Comparison of ENCODE assay signal across 8 mouse cellular contexts in the genomic region with DNA sequence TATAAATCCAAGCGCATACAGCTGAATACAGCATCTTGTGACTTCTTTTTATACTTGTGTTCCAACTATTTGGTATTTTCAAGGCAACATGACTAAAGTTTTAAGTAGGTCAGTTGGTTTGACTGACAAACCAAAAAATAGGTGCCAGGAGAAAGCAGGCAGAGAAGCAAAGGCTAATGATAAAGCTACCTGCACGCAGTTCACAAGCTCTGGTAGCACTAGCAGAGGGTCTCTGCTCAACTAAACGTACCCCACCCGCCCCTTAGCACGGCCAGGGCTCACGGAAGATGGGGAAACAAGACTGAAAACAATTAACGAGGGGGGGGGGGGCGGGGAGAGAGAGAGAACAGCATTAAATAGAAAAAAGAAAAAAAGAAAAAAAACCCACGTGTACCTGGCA. TPM values are rescaled to one million over a fixed set of nuclear protein-coding genes. Genes with fewer than 3 reads are reported as not detected.
A peak's percentile ranks its signal among the peaks of the same experiment; 100 is the strongest.
DNase-seq lines count a peak whose midpoint lies in the region; ATAC-seq and TF ChIP-seq lines count a peak whose summit lies in the region.
"Had no signal": no experiment of that assay in that cellular context is flagged by ENCODE, and none has a peak within 500 bp of the region (broad histone marks: within the 10 kb centered on the region; RNA-seq: fewer than 3 reads in every experiment).

No protein-coding gene starts in this region.

- 0 out of 2 replicates have a peak, but pooled peaks cover 2% of the 10 kb centered on the region for H3K27me3 ChIP-seq in forebrain, embryonic 11.5 days (ENCODE audit: control insufficient read depth, insufficient read depth, low read length)
- H3K27me3 ChIP-seq in intestine, postnatal 0 days (replicated peaks; ENCODE audit: control insufficient read depth, insufficient read depth, low read length) = no peaks in the 10 kb centered on the region
- no peaks in the 10 kb centered on the region; the same call in 1 of the 2 replicates for H3K27me3 ChIP-seq in neural tube, embryonic 14.5 days (ENCODE audit: control insufficient read depth, insufficient read depth, low read length)

- H3K36me3 ChIP-seq in forebrain, embryonic 11.5 days (ENCODE audit: control insufficient read depth, insufficient read depth, low read length) = no peaks in the 10 kb centered on the region
- no peaks in the 10 kb centered on the region for H3K36me3 ChIP-seq in intestine, postnatal 0 days (ENCODE audit: control insufficient read depth, insufficient read depth)
- no peaks in the 10 kb centered on the region for H3K36me3 ChIP-seq in neural tube, embryonic 14.5 days (ENCODE audit: control insufficient read depth, insufficient read depth, low read length)

- no peak for TF ChIP-seq CTCF in layer of hippocampus, adult 2 months (conservative IDR thresholded peaks at IDR 0.05)
- TF ChIP-seq CTCF in intestine, postnatal 0 days (IDR thresholded peaks at IDR 0.05; ENCODE audit: low read depth) = no peak

- peak overlapping the region; percentile 85 for H3K4me3 ChIP-seq in layer of hippocampus, adult 2 months
- peak overlapping the region; percentile 60 for H3K4me3 ChIP-seq in forebrain, embryonic 11.5 days (ENCODE audit: low read depth, low read length)
- H3K4me3 ChIP-seq in intestine, postnatal 0 days (ENCODE audit: low read depth, low read length) = peak overlapping the region; percentile 88; the same call in 1 of the 2 replicates
- H3K4me3 ChIP-seq in neural tube, embryonic 14.5 days (ENCODE audit: low read depth, low read length) = peak overlapping the region; percentile 67

- intact Hi-C loops in gastrocnemius, postnatal 14 days (cut with DNase I; ENCODE audit: low total_unique reads) = no loop called here

- H3K9me3 ChIP-seq in forebrain, embryonic 11.5 days (ENCODE audit: control insufficient read depth, low read length) = no peaks in the 10 kb centered on the region
- no peaks in the 10 kb centered on the region for H3K9me3 ChIP-seq in intestine, postnatal 0 days (ENCODE audit: control insufficient read depth)
- H3K9me3 ChIP-seq in neural tube, embryonic 14.5 days (ENCODE audit: control insufficient read depth, low read length) = no peaks in the 10 kb centered on the region

- 15% methylated on average over 8 of the region's 9 CpGs for WGBS in forebrain, embryonic 11.5 days
- 38% methylated on average over 7 of the region's 9 CpGs for WGBS in intestine, postnatal 0 days
- 15% methylated on average over 7 of the region's 9 CpGs for WGBS in neural tube, embryonic 14.5 days

- DNase-seq in layer of hippocampus, adult 2 months (ENCODE audit: low spot score in 2 of 2) = no peak
- no peak for DNase-seq in layer of hippocampus, adult 9-10 months (ENCODE audit: low spot score)
- no peak for DNase-seq in forebrain, embryonic 11.5 days (ENCODE audit: low spot score)
- no peak for DNase-seq in gastrocnemius, postnatal 14 days
- DNase-seq in left cerebral cortex, adult 18-20 months (ENCODE audit: low spot score in 2 of 2) = no peak
- DNase-seq: retina, postnatal 1 day had no signal

- ATAC-seq in forebrain, embryonic 11.5 days (replicated peaks; ENCODE audit: low FRiP score) = no peak
- ATAC-seq in intestine, postnatal 0 days = no peak
- no peak for ATAC-seq in neural tube, embryonic 14.5 days (ENCODE audit: low read depth)

- no peak overlapping the region; the same call in 1 of the 2 replicates for H3K9ac ChIP-seq in forebrain, embryonic 11.5 days (ENCODE audit: low read length)
- peak overlapping the region; percentile 84 for H3K9ac ChIP-seq in intestine, postnatal 0 days (ENCODE audit: low read depth, low read length)
- peak overlapping the region; percentile 79 for H3K9ac ChIP-seq in neural tube, embryonic 14.5 days (replicated peaks; ENCODE audit: low read depth, low read length)

- H3K4me2 ChIP-seq in forebrain, embryonic 11.5 days (ENCODE audit: low read depth, low read length, severe bottlenecking) = peak overlapping the region; percentile 87
- peak overlapping the region; percentile 96 for H3K4me2 ChIP-seq in intestine, postnatal 0 days (replicated peaks; ENCODE audit: low read depth)
- H3K4me2 ChIP-seq in neural tube, embryonic 14.5 days (ENCODE audit: low read depth, low read length) = peak overlapping the region; percentile 66

- peak overlapping the region; percentile 91; the same call in 1 of the 2 replicates for H3K27ac ChIP-seq in layer of hippocampus, adult 2 months
- H3K27ac ChIP-seq in forebrain, embryonic 11.5 days (ENCODE audit: low read depth, low read length) = no peak overlapping the region
- H3K27ac ChIP-seq in intestine, postnatal 0 days (ENCODE audit: low read depth, low read length) = no peak overlapping the region
- H3K27ac ChIP-seq in neural tube, embryonic 14.5 days (ENCODE audit: low read depth, low read length) = no peak overlapping the region

- H3K4me1 ChIP-seq in forebrain, embryonic 11.5 days (replicated peaks; ENCODE audit: control insufficient read depth, insufficient read depth, low read length) = peaks cover 3% of the 10 kb centered on the region; the same call in 1 of the 2 replicates
- H3K4me1 ChIP-seq in intestine, postnatal 0 days (replicated peaks; ENCODE audit: control insufficient read depth, insufficient read depth, low read length) = no peaks in the 10 kb centered on the region
- H3K4me1 ChIP-seq in neural tube, embryonic 14.5 days (ENCODE audit: control insufficient read depth, insufficient read depth, low read length) = peaks cover 2% of the 10 kb centered on the region; the same call in 1 of the 2 replicates

RNA-seq across cellular contexts. Expression of a gene that starts 0.9 kb away (rescaled TPM):
- total RNA-seq in layer of hippocampus, adult 2 months (2021) = 10 to 100 TPM; 30.4 to 32.7 TPM
- polyA plus RNA-seq in forebrain, embryonic 11.5 days (2014; fragmentation: Nextera tagmentation; extraction: Ambion mirVana) = 12.3 and 13.1 TPM in 2 replicates
- 4.3 and 4.6 TPM in 2 replicates for polyA plus RNA-seq in intestine, postnatal 0 days (2015; fragmentation: Nextera tagmentation; extraction: Ambion mirVana)
- 45.2 and 45.3 TPM in 2 replicates for polyA plus RNA-seq in neural tube, embryonic 14.5 days (2014; fragmentation: Nextera tagmentation; extraction: Ambion mirVana)
- 10 to 100 TPM; 18.1 to 21.5 TPM for total RNA-seq in gastrocnemius, postnatal 14 days (2021)
- total RNA-seq in left cerebral cortex, adult 18-20 months (2021) = 10 to 100 TPM; 36.0 to 39.0 TPM
